In genomic region chr2:164997721-164998428, GRCm38 (mm10) we compare ENCODE assay signal across 8 mouse cellular contexts. TPM values are rescaled to one million over a fixed set of nuclear protein-coding genes. Genes with fewer than 3 reads are reported as not detected.
A peak's percentile ranks its signal among the peaks of the same experiment; 100 is the strongest.
DNase-seq lines count a peak whose midpoint lies in the region; ATAC-seq lines count a peak whose summit lies in the region.

No protein-coding gene starts in this region.

- H3K9me3 ChIP-seq in heart, embryonic 14.5 days (ENCODE audit: control insufficient read depth, low read length) = no peaks in the 10 kb centered on the region
- no peaks in the 10 kb centered on the region for H3K9me3 ChIP-seq in kidney, embryonic 16.5 days (ENCODE audit: low read length)

- no peak for ATAC-seq in heart, embryonic 14.5 days (ENCODE audit: insufficient number of reproducible peaks, insufficient read depth, low FRiP score, low read depth)
- ATAC-seq in kidney, embryonic 16.5 days (ENCODE audit: low FRiP score, low TSS enrichment) = peak; percentile 10; the same call in 1 of the 2 replicates
- ATAC-seq in frontal cortex, adult (ENCODE audit: low TSS enrichment) = no peak
- ATAC-seq in CD4-positive, CD25-positive, alpha-beta regulatory T cell, adult 4 months = no peak

- under 1% methylated on average over 48 of the region's 52 CpGs for WGBS in heart, embryonic 14.5 days
- under 1% methylated on average over 51 of the region's 52 CpGs for WGBS in kidney, embryonic 16.5 days

- DNase-seq in gastrocnemius, postnatal 10 days = peak; percentile 34
- DNase-seq in gastrocnemius, postnatal 36 days = no peak
- DNase-seq in embryo, embryonic 10 days (ENCODE audit: low spot score) = peak; percentile 12
- peak; percentile 39 for DNase-seq in lung, postnatal 25 days (ENCODE audit: low spot score)

- H3K4me1 ChIP-seq in heart, embryonic 14.5 days (ENCODE audit: control insufficient read depth in 2 of 2, insufficient read depth in 2 of 2, low read length in 2 of 2) = peaks cover 0 to 20% of the 10 kb centered on the region in 2 experiments; a peak in 3 of 4 replicates
- H3K4me1 ChIP-seq in kidney, embryonic 16.5 days (ENCODE audit: insufficient read depth, low read length) = peaks cover 16% of the 10 kb centered on the region

- peak overlapping the region; percentile 73 for H3K4me2 ChIP-seq in heart, embryonic 14.5 days (ENCODE audit: low read length)
- peak overlapping the region; percentile 66 for H3K4me2 ChIP-seq in kidney, embryonic 16.5 days (replicated peaks; ENCODE audit: low read depth, low read length)

- peak overlapping the region; percentile 18 to 39 for H3K4me3 ChIP-seq in heart, embryonic 14.5 days (ENCODE audit: control insufficient read depth in 1 of 2, insufficient read depth in 1 of 2, low read depth in 1 of 2, low read length in 2 of 2)
- peak overlapping the region; percentile 41 for H3K4me3 ChIP-seq in kidney, embryonic 16.5 days (ENCODE audit: low read length)

- peak overlapping the region; percentile 54; the same call in 1 of the 2 replicates for H3K9ac ChIP-seq in heart, embryonic 14.5 days (ENCODE audit: low read length)
- H3K9ac ChIP-seq in kidney, embryonic 16.5 days (replicated peaks; ENCODE audit: low read length) = peak overlapping the region; percentile 49

- peaks cover 53% of the 10 kb centered on the region for H3K27me3 ChIP-seq in heart, embryonic 14.5 days (ENCODE audit: control insufficient read depth, insufficient read depth, low read length)
- peaks cover 33% of the 10 kb centered on the region for H3K27me3 ChIP-seq in kidney, embryonic 16.5 days (ENCODE audit: insufficient read depth, low read length)

- intact Hi-C loops in gastrocnemius, postnatal 36 days (cut with DNase I) = no loop called here

- H3K27ac ChIP-seq in heart, embryonic 14.5 days (replicated peaks in 1 of 2; ENCODE audit: control insufficient read depth in 1 of 2, insufficient read depth in 1 of 2, low read depth in 2 of 2, low read length in 2 of 2) = no peak overlapping the region
- H3K27ac ChIP-seq in kidney, embryonic 16.5 days (ENCODE audit: low read length) = no peak overlapping the region

- H3K36me3 ChIP-seq in heart, embryonic 14.5 days (ENCODE audit: control insufficient read depth, insufficient read depth, low read length) = peaks cover 41% of the 10 kb centered on the region
- H3K36me3 ChIP-seq in kidney, embryonic 16.5 days (ENCODE audit: insufficient read depth, low read length) = peaks cover 35% of the 10 kb centered on the region

RNA-seq across cellular contexts. Expression of gene Ncoa5, which starts 36.8 kb away (rescaled TPM):
- 10 to 100 TPM; 13.4 to 20.4 TPM for total RNA-seq in gastrocnemius, postnatal 10 days (2021)
- total RNA-seq in gastrocnemius, postnatal 36 days (2021) = 10 to 100 TPM; 10.3 to 11.7 TPM
- 34.1 and 35.7 TPM in 2 replicates for polyA plus RNA-seq in heart, embryonic 14.5 days (2014; fragmentation: Nextera tagmentation; extraction: Ambion mirVana)
- 69.8 and 79.5 TPM in 2 replicates for polyA plus RNA-seq in kidney, embryonic 16.5 days (2015; fragmentation: Nextera tagmentation; extraction: Ambion mirVana)
- 10 to 100 TPM; 28.6 to 49.0 TPM for polyA plus RNA-seq in CD4-positive, CD25-positive, alpha-beta regulatory T cell, adult 4 months (2017; shearing (Covaris generic))

RNA-seq across cellular contexts. Expression of gene Slc12a5, which starts 37.3 kb away (rescaled TPM):
- total RNA-seq in gastrocnemius, postnatal 10 days (2021) = 1 to 10 TPM; 1.4 to 1.5 TPM
- total RNA-seq in gastrocnemius, postnatal 36 days (2021) = under 1 TPM; 0.25 to 0.36 TPM
- 0.62 and 0.71 TPM in 2 replicates for polyA plus RNA-seq in heart, embryonic 14.5 days (2014; fragmentation: Nextera tagmentation; extraction: Ambion mirVana)
- 0.85 and 0.94 TPM in 2 replicates for polyA plus RNA-seq in kidney, embryonic 16.5 days (2015; fragmentation: Nextera tagmentation; extraction: Ambion mirVana)
- polyA plus RNA-seq in CD4-positive, CD25-positive, alpha-beta regulatory T cell, adult 4 months (2017; shearing (Covaris generic)) = under 1 TPM in 1 of 2 experiments, not detected in 1; 0.31 TPM

RNA-seq across cellular contexts. Expression of gene Mmp9, which starts 57.3 kb away (rescaled TPM):
- total RNA-seq in gastrocnemius, postnatal 10 days (2021) = 10 to 100 TPM in 1 of 2 experiments, 1 to 10 TPM in 1; 1.2 to 96.6 TPM
- under 1 TPM; 0.38 to 0.62 TPM for total RNA-seq in gastrocnemius, postnatal 36 days (2021)
- 0.09 TPM in 1 of 2 replicates, not detected in the other for polyA plus RNA-seq in heart, embryonic 14.5 days (2014; fragmentation: Nextera tagmentation; extraction: Ambion mirVana)
- 2.5 and 3.2 TPM in 2 replicates for polyA plus RNA-seq in kidney, embryonic 16.5 days (2015; fragmentation: Nextera tagmentation; extraction: Ambion mirVana)
- 1 to 10 TPM; 2.0 to 4.1 TPM for polyA plus RNA-seq in CD4-positive, CD25-positive, alpha-beta regulatory T cell, adult 4 months (2017; shearing (Covaris generic))

RNA-seq across cellular contexts. Expression of gene Cd40, which starts 57.6 kb away (rescaled TPM):
- total RNA-seq in gastrocnemius, postnatal 10 days (2021) = under 1 TPM; 0.95 to 0.96 TPM
- total RNA-seq in gastrocnemius, postnatal 36 days (2021) = under 1 TPM; 0.48 to 0.76 TPM
- 5.8 and 8.6 TPM in 2 replicates for polyA plus RNA-seq in heart, embryonic 14.5 days (2014; fragmentation: Nextera tagmentation; extraction: Ambion mirVana)
- polyA plus RNA-seq in kidney, embryonic 16.5 days (2015; fragmentation: Nextera tagmentation; extraction: Ambion mirVana) = 9.3 and 12.5 TPM in 2 replicates
- polyA plus RNA-seq in CD4-positive, CD25-positive, alpha-beta regulatory T cell, adult 4 months (2017; shearing (Covaris generic)) = 1 to 10 TPM; 1.6 to 6.0 TPM

Comparison
In these comparisons a context has a peak if more than half of its experiments do, and no peak if none do; other contexts are left out.
1. DNase-seq: peak in gastrocnemius, postnatal 10 days (single experiment), embryo, embryonic 10 days (single experiment) and lung, postnatal 25 days (single experiment); none in gastrocnemius, postnatal 36 days (0 of 2).